Comparison of ENCODE assay signal across 22 mouse cellular contexts in genomic region chr15:25787406-25787805, GRCm38 (mm10). TPM values are rescaled to one million over a fixed set of nuclear protein-coding genes. Genes with fewer than 3 reads are reported as not detected.
DNase-seq lines count a peak whose midpoint lies in the region; ATAC-seq and TF ChIP-seq lines count a peak whose summit lies in the region.
"Had no signal": no experiment of that assay in that cellular context is flagged by ENCODE, and none has a peak within 500 bp of the region (broad histone marks: within the 10 kb centered on the region; RNA-seq: fewer than 3 reads in every experiment).

No protein-coding gene starts in this region.

- H3K4me3 ChIP-seq in hindbrain, postnatal 0 days (ENCODE audit: low read length), result no peak overlapping the region
- no peak overlapping the region for H3K4me3 ChIP-seq in hindbrain, embryonic 14.5 days (replicated peaks; ENCODE audit: low read length)
- H3K4me3 ChIP-seq in neural tube, embryonic 14.5 days (ENCODE audit: low read depth, low read length), result no peak overlapping the region
- H3K4me3 ChIP-seq: forebrain, embryonic 12.5 days; left cerebral cortex, adult 2 months; liver, embryonic 12.5 days; lung, embryonic 15.5 days; megakaryocyte, embryonic 14.5 days; midbrain, embryonic 15.5 days had no signal

- peak; percentile 39 for DNase-seq in hindbrain, postnatal 0 days (ENCODE audit: low spot score)
- no peak for DNase-seq in hindbrain, embryonic 14.5 days (ENCODE audit: low spot score)
- no peak for DNase-seq in neural tube, embryonic 10.5 days (ENCODE audit: extremely low spot score, low spot score)
- peak; percentile 41 for DNase-seq in forelimb bud, embryonic 11.5 days (ENCODE audit: low read depth, low spot score)
- DNase-seq in spleen, postnatal 4 days (ENCODE audit: low spot score in 2 of 2), result no peak
- no peak for DNase-seq in thymus, postnatal 25 days
- DNase-seq: adrenal gland, adult 2 months; cerebellum, adult 18-20 months; kidney, adult 2 months; lung, postnatal 36 days; right cerebral cortex, postnatal 25 days; spleen, adult 18-20 months; thymus, postnatal 14 days had no signal

- ATAC-seq in hindbrain, postnatal 0 days, result no peak
- ATAC-seq in hindbrain, embryonic 14.5 days (ENCODE audit: low FRiP score), result no peak
- no peak for ATAC-seq in neural tube, embryonic 14.5 days (ENCODE audit: low read depth)
- ATAC-seq: liver, embryonic 12.5 days; midbrain, embryonic 15.5 days had no signal

- 47% methylated on average over 9 of the region's 9 CpGs for WGBS in hindbrain, postnatal 0 days
- 62% methylated on average over 9 of the region's 9 CpGs for WGBS in hindbrain, embryonic 14.5 days
- WGBS in neural tube, embryonic 14.5 days, result 56% methylated on average over 9 of the region's 9 CpGs

- no peak overlapping the region for H3K27ac ChIP-seq in hindbrain, postnatal 0 days
- no peak overlapping the region for H3K27ac ChIP-seq in hindbrain, embryonic 14.5 days
- 0 out of 2 replicates have a peak overlapping the region, but pooled peaks have one; percentile 18 for H3K27ac ChIP-seq in neural tube, embryonic 14.5 days (ENCODE audit: low read depth, low read length)
- H3K27ac ChIP-seq: forebrain, embryonic 12.5 days; kidney, postnatal 0 days; left cerebral cortex, adult 2 months; liver, embryonic 12.5 days; lung, embryonic 15.5 days; midbrain, embryonic 15.5 days had no signal

- no peaks in the 10 kb centered on the region for H3K27me3 ChIP-seq in hindbrain, postnatal 0 days (ENCODE audit: insufficient read depth, low read length)
- H3K27me3 ChIP-seq in hindbrain, embryonic 14.5 days (ENCODE audit: control insufficient read depth, insufficient read depth, low read length), result no peaks in the 10 kb centered on the region
- H3K27me3 ChIP-seq in neural tube, embryonic 14.5 days (ENCODE audit: control insufficient read depth, insufficient read depth, low read length), result no peaks in the 10 kb centered on the region
- H3K27me3 ChIP-seq: forebrain, embryonic 12.5 days; liver, embryonic 12.5 days; lung, embryonic 15.5 days; megakaryocyte, embryonic 14.5 days; midbrain, embryonic 15.5 days had no signal

- no peaks in the 10 kb centered on the region for H3K9me3 ChIP-seq in hindbrain, postnatal 0 days (ENCODE audit: low read length)
- no peaks in the 10 kb centered on the region for H3K9me3 ChIP-seq in hindbrain, embryonic 14.5 days (ENCODE audit: control insufficient read depth, low read length)
- no peaks in the 10 kb centered on the region for H3K9me3 ChIP-seq in neural tube, embryonic 14.5 days (ENCODE audit: control insufficient read depth, low read length)
- H3K9me3 ChIP-seq: forebrain, embryonic 12.5 days; liver, embryonic 12.5 days; lung, embryonic 15.5 days; megakaryocyte, embryonic 14.5 days; midbrain, embryonic 15.5 days had no signal

- H3K4me2 ChIP-seq in hindbrain, postnatal 0 days (ENCODE audit: low read depth, low read length), result no peak overlapping the region
- H3K4me2 ChIP-seq in hindbrain, embryonic 14.5 days (replicated peaks), result no peak overlapping the region
- no peak overlapping the region for H3K4me2 ChIP-seq in neural tube, embryonic 14.5 days (ENCODE audit: low read depth, low read length)
- H3K4me2 ChIP-seq: forebrain, embryonic 12.5 days; heart, embryonic 11.5 days; liver, embryonic 12.5 days; lung, embryonic 15.5 days; midbrain, embryonic 15.5 days had no signal

- no peaks in the 10 kb centered on the region for H3K4me1 ChIP-seq in hindbrain, postnatal 0 days (ENCODE audit: insufficient read depth, low read length)
- no peaks in the 10 kb centered on the region; the same call in 1 of the 2 replicates for H3K4me1 ChIP-seq in hindbrain, embryonic 14.5 days (replicated peaks; ENCODE audit: control insufficient read depth, insufficient read depth, low read length)
- 0 out of 2 replicates have a peak, but pooled peaks cover 3% of the 10 kb centered on the region for H3K4me1 ChIP-seq in neural tube, embryonic 14.5 days (ENCODE audit: control insufficient read depth, insufficient read depth, low read length)
- H3K4me1 ChIP-seq: liver, embryonic 12.5 days; lung, embryonic 15.5 days had no signal

- no peak overlapping the region for H3K9ac ChIP-seq in hindbrain, postnatal 0 days (replicated peaks; ENCODE audit: low read length)
- H3K9ac ChIP-seq in hindbrain, embryonic 14.5 days, result no peak overlapping the region
- H3K9ac ChIP-seq in neural tube, embryonic 14.5 days (replicated peaks; ENCODE audit: low read depth, low read length), result no peak overlapping the region
- H3K9ac ChIP-seq: forebrain, embryonic 12.5 days; liver, embryonic 12.5 days; lung, embryonic 15.5 days; midbrain, embryonic 15.5 days had no signal

- no peak for TF ChIP-seq CTCF in hindbrain, postnatal 0 days (IDR thresholded peaks at IDR 0.05; ENCODE audit: low read depth)

- peaks cover 15% of the 10 kb centered on the region; the same call in 1 of the 2 replicates for H3K36me3 ChIP-seq in hindbrain, postnatal 0 days (ENCODE audit: insufficient read depth, low read length)
- peaks cover 27% of the 10 kb centered on the region for H3K36me3 ChIP-seq in hindbrain, embryonic 14.5 days (replicated peaks; ENCODE audit: control insufficient read depth, insufficient read depth)
- H3K36me3 ChIP-seq in neural tube, embryonic 14.5 days (ENCODE audit: control insufficient read depth, insufficient read depth, low read length), result no peaks in the 10 kb centered on the region
- H3K36me3 ChIP-seq: midbrain, embryonic 15.5 days had no signal

RNA-seq across cellular contexts. Expression of gene Retreg1, which starts 55.6 kb away (rescaled TPM):
- 31.7 and 49.9 TPM in 2 replicates for total RNA-seq in hindbrain, postnatal 0 days (2014; rRNA removed)
- polyA plus RNA-seq in hindbrain, postnatal 0 days (2015; fragmentation: Nextera tagmentation; extraction: Ambion mirVana), result 20.8 and 21.0 TPM in 2 replicates
- polyA plus RNA-seq in hindbrain, embryonic 14.5 days (2014; fragmentation: Nextera tagmentation; extraction: Ambion mirVana), result 15.3 and 19.7 TPM in 2 replicates
- polyA plus RNA-seq in neural tube, embryonic 14.5 days (2014; fragmentation: Nextera tagmentation; extraction: Ambion mirVana), result 16.7 and 17.8 TPM in 2 replicates

Comparison
In these comparisons a context has a peak if more than half of its experiments do, and no peak if none do; other contexts are left out.
1. DNase-seq: peak in hindbrain, postnatal 0 days (single experiment) and forelimb bud, embryonic 11.5 days (single experiment); none in hindbrain, embryonic 14.5 days (single experiment), neural tube, embryonic 10.5 days (single experiment), spleen, postnatal 4 days (0 of 2) and thymus, postnatal 25 days (single experiment).